Mouse (Mus musculus) fibroblast of lung, adult 2 months (primary cell): ENCODE measurements around the gene Gm5773.
"Not testable (repeated sequence)": the region's sequence is repeated elsewhere in the genome, so short reads cannot be mapped to it uniquely, and the experiment has no call there.

ENCODE experiments used
- DNase-seq: peaks from one replicate; pipeline ENCODE4 v3.0.0-alpha.2; 2011; ENCODE audit warnings: low read depth

Gm5773 gene

DNA sequence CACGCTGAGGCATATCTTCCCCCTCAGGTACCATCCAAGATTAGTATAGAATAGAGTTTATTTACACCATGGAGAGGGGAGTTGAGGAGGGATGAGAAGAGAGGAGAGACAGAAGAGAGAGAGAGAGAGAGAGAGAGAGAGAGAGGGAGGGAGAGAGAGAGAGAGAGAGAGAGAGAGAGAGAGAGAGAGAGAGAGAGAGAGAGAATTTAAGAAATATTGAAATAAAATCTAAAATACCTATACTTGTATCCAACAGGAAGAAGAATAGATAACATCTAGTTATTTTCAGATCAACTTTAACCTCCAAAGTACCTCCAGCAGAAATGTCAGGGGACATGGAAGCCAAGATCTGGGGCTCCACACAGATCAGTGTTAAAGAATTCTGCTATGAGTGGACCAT, at the start of gene Gm5773:
Gene Gm5773 (plus strand): TSS at position 301 of the 400 bp plus-strand sequence.
- DNase-seq: not testable (repeated sequence)

DNA sequence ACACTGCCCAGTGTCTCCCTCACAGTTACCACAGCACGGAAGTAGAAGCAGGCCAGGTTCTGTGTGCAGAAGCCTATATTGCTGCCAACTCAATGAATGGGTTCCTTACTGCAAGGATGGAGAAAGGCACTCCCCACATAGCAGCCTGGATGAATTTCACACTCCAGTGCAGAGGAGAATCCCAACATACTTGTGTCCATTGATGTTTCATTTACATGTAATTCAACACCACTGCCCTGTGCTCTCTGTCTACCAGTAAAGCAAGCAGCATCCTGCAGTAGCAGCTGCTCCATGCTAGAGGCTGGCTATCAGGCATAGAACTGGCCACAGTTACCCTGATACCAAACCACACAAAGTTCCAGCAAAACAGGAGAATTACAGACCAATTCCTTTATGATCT, 27.3 kb upstream of the Gm5773 start:
- DNase-seq: not testable (repeated sequence)

DNA sequence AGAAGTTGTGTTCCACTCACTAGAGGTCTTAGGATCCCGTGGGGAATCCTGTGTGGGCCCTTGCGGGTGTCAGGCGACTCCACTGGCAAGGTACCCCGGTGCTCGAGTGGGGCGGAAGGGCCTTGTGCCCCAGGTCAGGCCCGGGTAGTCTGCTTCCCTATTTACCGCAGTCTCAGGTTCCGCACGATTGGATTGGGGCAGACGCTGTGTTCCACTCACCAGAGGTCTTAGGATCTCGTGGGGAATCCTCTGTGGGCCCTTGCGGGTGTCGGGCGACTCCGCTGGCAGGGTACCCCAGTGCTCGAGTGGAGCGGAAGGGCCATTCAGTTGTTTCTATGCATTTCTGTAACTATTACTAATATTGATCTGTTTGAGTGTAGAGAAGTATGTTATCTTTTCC, 18.8 kb upstream of the Gm5773 start:
- DNase-seq: not testable (repeated sequence)

DNA sequence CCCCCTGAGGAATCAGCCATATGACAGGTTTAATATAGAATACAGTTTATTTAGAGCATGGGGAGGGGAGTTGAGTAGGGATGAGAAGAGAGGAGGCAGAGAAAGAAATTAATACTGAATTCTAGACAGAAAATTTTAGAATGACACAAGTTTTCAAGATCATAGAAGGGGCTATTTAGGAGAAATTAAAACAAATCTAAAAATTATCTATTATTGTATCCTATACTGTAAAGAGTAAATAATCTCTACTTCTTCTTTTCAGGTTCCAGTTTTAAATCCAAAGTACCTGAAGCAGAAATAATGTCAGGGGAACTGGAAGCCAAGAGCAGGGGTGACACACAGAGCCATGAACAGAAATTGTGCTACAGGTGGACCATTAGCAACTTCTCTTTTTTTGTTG, 23.3 kb downstream of the Gm5773 start, which contains the start of gene Tdpoz4:
Gene Tdpoz4 (plus strand): TSS at position 301 of the 400 bp plus-strand sequence.
- DNase-seq: not testable (repeated sequence)

DNA sequence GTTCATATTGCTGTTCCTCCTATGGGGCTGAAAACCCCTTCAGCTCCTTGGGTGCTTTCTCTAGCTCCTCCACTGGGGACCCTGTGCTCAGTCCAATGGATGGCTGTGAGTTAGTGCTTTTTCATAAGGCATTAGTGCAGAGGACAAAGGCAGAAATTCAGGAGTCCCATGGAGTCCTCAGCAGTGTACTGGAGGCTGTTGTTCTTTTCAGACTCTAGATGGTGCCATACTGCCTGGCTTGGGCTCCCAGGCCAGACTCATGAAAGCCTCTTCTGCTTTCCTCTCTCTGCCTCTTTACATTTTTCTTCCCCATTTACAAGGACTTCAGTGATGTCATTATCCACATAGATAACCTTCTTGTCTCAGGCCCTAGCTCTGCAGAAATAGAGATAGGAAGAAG, 40.5 kb downstream of the Gm5773 start:
- DNase-seq: not testable (repeated sequence)
